Mouse (Mus musculus) kidney, adult 2 months (tissue): ENCODE measurements around the gene Foxi1. TPM values are rescaled to one million over a fixed set of nuclear protein-coding genes. Genes with fewer than 3 reads are reported as not detected.
A peak's percentile ranks its signal among the peaks of the same experiment; 100 is the strongest.

ENCODE experiments used
- DNase-seq: peaks from one replicate; pipeline ENCODE4 v3.0.0; 2021
- H3K27ac ChIP-seq: fragments of 200-500 bp; 2 replicates; pipeline ENCODE4 v1.5.1; 2012; ENCODE audit warnings: low read depth, low read length, control low read depth, inconsistent platforms; ENCODE audit not compliant: insufficient read depth
- H3K27me3 ChIP-seq: fragments of 200-500 bp; replicated peaks from 2 replicates; pipeline ENCODE4 v1.6.1; 2012; ENCODE audit warnings: mild to moderate bottlenecking, moderate library complexity, low read length, inconsistent platforms; ENCODE audit not compliant: control insufficient read depth, insufficient read depth
- H3K36me3 ChIP-seq: fragments of 200-500 bp; 2 replicates; pipeline ENCODE4 v1.6.1; 2012; ENCODE audit warnings: mild to moderate bottlenecking, moderate library complexity, low read length, inconsistent platforms; ENCODE audit not compliant: control insufficient read depth, insufficient read depth
- H3K4me1 ChIP-seq: fragments of 200-500 bp; 2 replicates; pipeline ENCODE4 v1.6.1; 2011; ENCODE audit warnings: low read length; ENCODE audit not compliant: control insufficient read depth, insufficient read depth
- H3K4me3 ChIP-seq: fragments of 200-500 bp; 2 replicates; pipeline ENCODE4 v1.5.1; 2011; ENCODE audit warnings: mild to moderate bottlenecking, low read depth, low read length, control low read depth; ENCODE audit not compliant: insufficient read depth
- CTCF ChIP-seq: fragments of 200-500 bp; conservative IDR thresholded peaks from 2 replicates; pipeline ENCODE4 v1.5.1; 2011; ENCODE audit warnings: low read depth, mild to moderate bottlenecking, control low read depth, low read length, moderate library complexity, mixed read lengths; ENCODE audit not compliant: insufficient read depth, insufficient read length
- POLR2A ChIP-seq: fragments of 200-500 bp; IDR thresholded peaks from one replicate; pipeline ENCODE4 v1.6.1; 2011; ENCODE audit warnings: low read depth, low read length, control low read depth
- WGBS: fragments of 180-500 bp; shearing (Covaris S2); methylation state at CpG from one replicate; pipeline ENCODE4 v1.1.7; 2018; 5-methylcytosine and 5-hydroxymethylcytosine counted together
- polyA plus RNA-seq: library from polyadenylated mRNA; depleted of rRNA; stranded (reverse); fragments of >200 nt; gene quantifications from 2 replicates; pipeline ENCODE4 v1.2.3, GENCODE M21; 2012; rRNA removed

The Foxi1 gene
- polyA plus RNA-seq, 1 experiment = 36.9 TPM

DNA sequence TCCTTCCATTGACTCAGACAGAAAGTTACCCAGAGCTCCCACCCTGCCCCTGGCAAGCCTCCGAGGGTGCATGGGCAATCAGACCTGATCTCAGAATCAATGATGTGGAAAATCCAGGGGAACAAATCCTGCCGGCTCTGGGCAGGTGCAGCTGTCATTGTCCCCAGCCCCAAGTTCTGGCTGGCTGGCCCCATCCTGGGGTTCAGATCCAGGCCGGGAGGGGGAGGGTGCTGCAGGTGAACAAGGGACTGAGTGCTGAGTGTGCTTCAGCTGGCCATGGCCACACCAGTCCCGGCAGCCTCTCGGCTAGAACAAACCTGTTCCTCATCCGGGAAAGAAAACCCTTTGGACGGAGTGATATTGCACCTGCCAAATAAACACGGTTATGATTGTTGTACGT is 49.0 kb downstream of the Foxi1 start:
- 48% methylated on average over 9 of the region's 9 CpGs for WGBS
- TF ChIP-seq CTCF = no peak
- TF ChIP-seq POLR2A = no peak

DNA sequence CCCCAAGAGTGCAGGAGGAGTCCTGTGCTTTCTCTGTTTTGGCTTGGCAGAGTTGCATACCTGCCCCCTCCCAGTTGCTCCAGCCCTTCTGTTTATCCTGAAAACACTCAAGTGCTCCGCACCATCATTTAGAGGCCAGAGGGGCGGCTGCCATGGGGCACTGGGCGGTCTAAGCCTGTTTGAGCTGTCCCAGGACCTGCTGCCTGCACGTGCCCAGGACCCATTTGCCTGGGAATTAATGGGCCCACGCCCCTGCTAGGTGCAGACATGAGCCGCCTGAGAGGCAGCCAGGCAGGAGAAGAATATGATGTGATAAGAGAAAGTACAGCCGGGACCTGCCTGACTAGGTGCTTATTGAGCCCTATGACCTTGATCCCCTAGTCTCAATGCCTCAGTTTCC is 52.7 kb downstream of the Foxi1 start:
- WGBS = 64% methylated on average over 7 of the region's 7 CpGs

More for the DNA sequence above, 49.0 kb downstream of the Foxi1 start:
- Histone ChIP-seq H3K27me3 (no peaks in the 10 kb centered on the region), H3K4me3 (no peak overlapping the region), H3K4me1 (no peaks in the 10 kb centered on the region), H3K36me3 (no peaks in the 10 kb centered on the region), H3K27ac (no peak overlapping the region)
- peak; percentile 48 for DNase-seq

More for the DNA sequence above, 52.7 kb downstream of the Foxi1 start:
- Histone ChIP-seq H3K4me3 (no peak overlapping the region), H3K27ac (no peak overlapping the region), H3K4me1 (no peaks in the 10 kb centered on the region), H3K27me3 (no peaks in the 10 kb centered on the region), H3K36me3 (no peaks in the 10 kb centered on the region)
- DNase-seq = peak; percentile 41
- no peak for TF ChIP-seq POLR2A
- no peak for TF ChIP-seq CTCF

Other genes starting within 250 kb of the Foxi1 start
- gene Kcnmb1, start 245.1 kb downstream of the Foxi1 start, polyA plus RNA-seq = 0.96 and 0.97 TPM in 2 replicates
- gene Kcnip1, start 214.9 kb downstream of the Foxi1 start, polyA plus RNA-seq = 0.05 TPM in 1 of 2 replicates, not detected in the other
- 0.90 and 3.1 TPM in 2 replicates for gene Lcp2, start 161.2 kb downstream of the Foxi1 start, polyA plus RNA-seq
- gene 4930469K13Rik, start 109.5 kb downstream of the Foxi1 start, polyA plus RNA-seq = 3.1 and 3.5 TPM in 2 replicates
- gene Fam196b, start 106.7 kb upstream of the Foxi1 start, polyA plus RNA-seq = 0.04 and 0.08 TPM in 2 replicates